Mouse (Mus musculus) heart, embryonic 15.5 days (tissue): ENCODE measurements at regions not wholly inside any gene's neighbourhood (a gene's known extent, or its start where the extent isn't known, plus 50 kb on each side); places are given as distances from the start of the nearest gene placed in this dataset.

Source experiments
- ATAC-seq: fragments of 200-750 bp; cut with Nextera tagmentation; replicated peaks from 2 replicates; pipeline ENCODE4 v1.8.0; 2017; ENCODE audit warnings: low read depth, moderate TSS enrichment; ENCODE audit not compliant: insufficient number of reproducible peaks, insufficient read depth, low FRiP score
- H3K27ac ChIP-seq: fragments of 300-500 bp; sonication (generic); 2 replicates; pipeline ENCODE4 v1.5.1; 2015; ENCODE audit warnings: mild to moderate bottlenecking, inconsistent platforms
- H3K27me3 ChIP-seq: fragments of 300-500 bp; sonication (generic); 2 replicates; pipeline ENCODE4 v1.6.1; 2015; ENCODE audit warnings: inconsistent platforms
- H3K36me3 ChIP-seq: fragments of 300-500 bp; sonication (generic); 2 replicates; pipeline ENCODE4 v1.6.1; 2015; ENCODE audit warnings: mild to moderate bottlenecking, inconsistent platforms
- H3K4me1 ChIP-seq: fragments of 300-500 bp; sonication (generic); replicated peaks from 2 replicates; pipeline ENCODE4 v1.6.1; 2015; ENCODE audit warnings: inconsistent platforms
- H3K4me2 ChIP-seq: fragments of 300-500 bp; sonication (generic); 2 replicates; pipeline ENCODE4 v1.6.1; 2015; ENCODE audit warnings: inconsistent platforms, mild to moderate bottlenecking, moderate library complexity
- H3K4me3 ChIP-seq: fragments of 300-500 bp; sonication (generic); 2 replicates; pipeline ENCODE4 v1.5.1; 2015; ENCODE audit warnings: mild to moderate bottlenecking, inconsistent platforms
- H3K9ac ChIP-seq: fragments of 300-500 bp; sonication (generic); 2 replicates; pipeline ENCODE4 v1.6.1; 2015; ENCODE audit warnings: mild to moderate bottlenecking, inconsistent platforms
- H3K9me3 ChIP-seq: fragments of 300-500 bp; sonication (generic); replicated peaks from 2 replicates; pipeline ENCODE4 v1.6.1; 2016; ENCODE audit warnings: inconsistent platforms
- WGBS: fragments of 180-500 bp; shearing (Covaris S2); methylation state at CpG from one replicate; pipeline ENCODE4 v1.1.7; 2015; ENCODE audit warnings: mixed read lengths; 5-methylcytosine and 5-hydroxymethylcytosine counted together

GRCm38 (mm10) chr10:97030996-97031395, 414.2 kb downstream of the Btg1 start:
- H3K27ac ChIP-seq, result no peak overlapping the region
- H3K4me2 ChIP-seq, result no peak overlapping the region
- no peak overlapping the region for H3K9ac ChIP-seq
- 90% methylated on average over 2 of the region's 2 CpGs for WGBS
- no peaks in the 10 kb centered on the region for H3K9me3 ChIP-seq
- no peak overlapping the region for H3K4me3 ChIP-seq
- no peaks in the 10 kb centered on the region for H3K27me3 ChIP-seq
- ATAC-seq, result no peak
- H3K4me1 ChIP-seq, result peaks cover 12% of the 10 kb centered on the region
- H3K36me3 ChIP-seq, result no peaks in the 10 kb centered on the region

GRCm38 (mm10) chr10:97035371-97035786, 418.6 kb downstream of the Btg1 start:
- H3K4me1 ChIP-seq, result peaks cover 12% of the 10 kb centered on the region
- peak overlapping the region; percentile 57 for H3K4me2 ChIP-seq
- no peaks in the 10 kb centered on the region for H3K36me3 ChIP-seq
- WGBS, result 32% methylated on average over 12 of the region's 12 CpGs
- H3K4me3 ChIP-seq, result peak overlapping the region; percentile 25; the same call in 1 of the 2 replicates
- ATAC-seq, result peak; percentile 31; the same call in 1 of the 2 replicates
- H3K9me3 ChIP-seq, result no peaks in the 10 kb centered on the region
- no peaks in the 10 kb centered on the region for H3K27me3 ChIP-seq
- no peak overlapping the region for H3K9ac ChIP-seq
- peak overlapping the region; percentile 47 for H3K27ac ChIP-seq

- no peaks in the 10 kb centered on the region for H3K36me3 ChIP-seq
- no peak overlapping the region for H3K9ac ChIP-seq
- H3K27ac ChIP-seq, result no peak overlapping the region
- peaks cover 12% of the 10 kb centered on the region for H3K4me1 ChIP-seq
- WGBS, result 59% methylated on average over 4 of the region's 4 CpGs
- no peaks in the 10 kb centered on the region for H3K9me3 ChIP-seq
- ATAC-seq, result no peak
- H3K4me2 ChIP-seq, result no peak overlapping the region
- H3K4me3 ChIP-seq, result no peak overlapping the region
- H3K27me3 ChIP-seq, result no peaks in the 10 kb centered on the region
These were observed 421.2 kb downstream of the Btg1 start for GRCm38 (mm10) chr10:97038025-97038424.

GRCm38 (mm10) chr10:97047566-97047965, 430.8 kb downstream of the Btg1 start:
- Histone ChIP-seq H3K27ac (no peak overlapping the region), H3K4me1 (no peaks in the 10 kb centered on the region), H3K27me3 (no peaks in the 10 kb centered on the region), H3K9ac (no peak overlapping the region), H3K4me3 (no peak overlapping the region), H3K4me2 (no peak overlapping the region), H3K36me3 (no peaks in the 10 kb centered on the region), H3K9me3 (no peaks in the 10 kb centered on the region)
- ATAC-seq, result no peak
- 88% methylated on average over 2 of the region's 2 CpGs for WGBS

- Histone ChIP-seq H3K9me3 (no peaks in the 10 kb centered on the region), H3K4me2 (no peak overlapping the region), H3K27me3 (no peaks in the 10 kb centered on the region), H3K4me1 (no peaks in the 10 kb centered on the region), H3K9ac (no peak overlapping the region), H3K36me3 (no peaks in the 10 kb centered on the region), H3K27ac (no peak overlapping the region), H3K4me3 (no peak overlapping the region)
- ATAC-seq, result no peak
- 67% methylated on average over 2 of the region's 2 CpGs for WGBS
These were observed 431.2 kb downstream of the Btg1 start for GRCm38 (mm10) chr10:97047996-97048395.

GRCm38 (mm10) chr10:97054472-97054871, 424.9 kb upstream of the Dcn start:
- Histone ChIP-seq H3K27ac (no peak overlapping the region), H3K4me3 (no peak overlapping the region), H3K9me3 (no peaks in the 10 kb centered on the region), H3K27me3 (no peaks in the 10 kb centered on the region), H3K36me3 (no peaks in the 10 kb centered on the region), H3K9ac (no peak overlapping the region), H3K4me2 (no peak overlapping the region), H3K4me1 (no peaks in the 10 kb centered on the region)
- no peak for ATAC-seq
- WGBS, result 77% methylated on average over 3 of the region's 3 CpGs

- no peaks in the 10 kb centered on the region for H3K27me3 ChIP-seq
- no peak for ATAC-seq
- H3K9me3 ChIP-seq, result no peaks in the 10 kb centered on the region
- no peaks in the 10 kb centered on the region for H3K4me1 ChIP-seq
- no peak overlapping the region for H3K9ac ChIP-seq
- no peak overlapping the region for H3K4me3 ChIP-seq
- H3K4me2 ChIP-seq, result no peak overlapping the region
- 71% methylated on average over 3 of the region's 3 CpGs for WGBS
- H3K36me3 ChIP-seq, result no peaks in the 10 kb centered on the region
- no peak overlapping the region for H3K27ac ChIP-seq
These were observed 417.4 kb upstream of the Dcn start for GRCm38 (mm10) chr10:97061961-97062360.

GRCm38 (mm10) chr10:97064546-97064945, 414.9 kb upstream of the Dcn start:
- Histone ChIP-seq H3K36me3 (no peaks in the 10 kb centered on the region), H3K27me3 (no peaks in the 10 kb centered on the region), H3K4me2 (no peak overlapping the region), H3K9me3 (no peaks in the 10 kb centered on the region), H3K9ac (no peak overlapping the region), H3K4me3 (no peak overlapping the region), H3K27ac (no peak overlapping the region), H3K4me1 (no peaks in the 10 kb centered on the region)
- no peak for ATAC-seq

- no peak overlapping the region for H3K9ac ChIP-seq
- no peak overlapping the region for H3K4me2 ChIP-seq
- no peaks in the 10 kb centered on the region for H3K36me3 ChIP-seq
- no peaks in the 10 kb centered on the region for H3K4me1 ChIP-seq
- no peak for ATAC-seq
- H3K4me3 ChIP-seq, result no peak overlapping the region
- no peaks in the 10 kb centered on the region for H3K27me3 ChIP-seq
- no peak overlapping the region for H3K27ac ChIP-seq
- no peaks in the 10 kb centered on the region for H3K9me3 ChIP-seq
- WGBS, result 71% methylated on average over 5 of the region's 5 CpGs
These were observed 401.4 kb upstream of the Dcn start for GRCm38 (mm10) chr10:97078022-97078473.

GRCm38 (mm10) chr10:97079575-97079974, 399.8 kb upstream of the Dcn start:
- H3K36me3 ChIP-seq, result no peaks in the 10 kb centered on the region
- 82% methylated on average over 6 of the region's 6 CpGs for WGBS
- no peaks in the 10 kb centered on the region for H3K27me3 ChIP-seq
- no peak overlapping the region for H3K27ac ChIP-seq
- H3K9ac ChIP-seq, result no peak overlapping the region
- H3K4me1 ChIP-seq, result no peaks in the 10 kb centered on the region
- no peak for ATAC-seq
- no peak overlapping the region for H3K4me3 ChIP-seq
- no peaks in the 10 kb centered on the region for H3K9me3 ChIP-seq
- H3K4me2 ChIP-seq, result no peak overlapping the region

- ATAC-seq, result no peak
- 70% methylated on average over 5 of the region's 5 CpGs for WGBS
These were observed 392.1 kb upstream of the Dcn start for GRCm38 (mm10) chr10:97087286-97087685.

GRCm38 (mm10) chr10:97090254-97090653, 389.2 kb upstream of the Dcn start:
- Histone ChIP-seq H3K27me3 (no peaks in the 10 kb centered on the region), H3K9ac (no peak overlapping the region), H3K4me1 (no peaks in the 10 kb centered on the region), H3K4me3 (no peak overlapping the region), H3K27ac (no peak overlapping the region), H3K36me3 (no peaks in the 10 kb centered on the region), H3K4me2 (no peak overlapping the region), H3K9me3 (no peaks in the 10 kb centered on the region)
- ATAC-seq, result no peak
- 75% methylated on average over 7 of the region's 7 CpGs for WGBS

More at GRCm38 (mm10) chr10:97087286-97087685, 392.1 kb upstream of the Dcn start:
- Histone ChIP-seq H3K4me1 (no peaks in the 10 kb centered on the region), H3K27me3 (no peaks in the 10 kb centered on the region), H3K36me3 (no peaks in the 10 kb centered on the region), H3K4me2 (no peak overlapping the region), H3K9ac (no peak overlapping the region), H3K9me3 (no peaks in the 10 kb centered on the region), H3K27ac (no peak overlapping the region), H3K4me3 (no peak overlapping the region)
